Mouse (Mus musculus): Measurements from ENCODE around the gene Ccnd2. TPM values are rescaled to one million over a fixed set of nuclear protein-coding genes. Genes with fewer than 3 reads are reported as not detected.

Ccnd2 gene
- polyA plus RNA-seq (2015; fragmentation: Nextera tagmentation; extraction: Ambion mirVana), result 158 and 242 TPM in 2 replicates

DNA sequence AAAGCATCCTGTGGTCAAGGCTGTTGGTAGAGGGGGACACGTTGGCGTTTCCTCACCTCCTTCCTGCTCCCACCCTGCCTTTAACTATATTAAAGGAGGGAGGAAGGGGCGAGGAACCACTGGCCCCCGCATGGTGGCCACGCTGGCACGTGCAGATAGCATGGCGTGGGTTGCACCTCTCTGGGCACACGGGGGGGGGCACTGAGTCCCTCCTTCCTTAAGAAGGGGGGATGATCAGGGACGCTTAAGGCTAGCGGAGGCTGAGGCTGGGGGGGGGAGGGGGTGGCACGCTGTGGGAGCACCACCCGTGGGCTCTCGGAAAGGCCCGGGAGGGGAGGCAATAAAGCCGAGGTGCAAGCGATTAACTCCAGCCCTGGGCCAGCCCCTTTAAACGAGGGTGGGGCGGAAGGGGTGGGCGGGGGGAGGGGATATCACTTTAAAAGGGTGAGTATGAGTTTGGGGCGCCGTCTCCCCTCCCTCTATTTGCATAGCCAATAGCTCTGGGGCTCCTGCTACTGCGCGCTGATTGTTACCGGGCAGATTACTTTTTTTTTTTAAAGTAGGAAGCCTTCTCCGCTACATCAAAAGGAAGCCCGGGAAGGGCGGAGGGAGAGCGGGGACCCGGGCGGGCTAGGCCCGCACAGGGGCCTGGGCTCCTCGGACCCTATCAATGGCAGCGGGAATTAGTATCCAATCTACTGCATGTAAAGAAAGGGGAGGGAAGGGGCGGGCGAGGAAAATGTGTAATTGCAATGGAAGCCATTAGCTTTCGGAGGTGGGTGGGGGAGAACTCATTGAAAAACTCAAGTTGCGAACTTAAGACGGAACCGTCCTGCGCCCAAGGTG lies at the start of gene Ccnd2:
Gene Ccnd2 (minus strand): TSS at position 88 of the 846 bp plus-strand sequence.
- ATAC-seq (ENCODE audit: low read depth), result peak; percentile 32
- Histone ChIP-seq H3K27ac (replicated peaks) (peak within 1 kb of the TSS; percentile 68), H3K27me3 (peaks cover 76% of the 10 kb centered on the region), H3K4me2 (peak within 1 kb of the TSS; percentile 85), H3K9ac (peak within 1 kb of the TSS; percentile 75), H3K36me3 (no peaks in the 10 kb centered on the region), H3K9me3 (no peaks in the 10 kb centered on the region), H3K4me3 (peak within 1 kb of the TSS; percentile 52), H3K4me1 (replicated peaks) (peaks cover 79% of the 10 kb centered on the region)
- WGBS, result 0% methylated on average over 40 of the region's 40 CpGs

DNA sequence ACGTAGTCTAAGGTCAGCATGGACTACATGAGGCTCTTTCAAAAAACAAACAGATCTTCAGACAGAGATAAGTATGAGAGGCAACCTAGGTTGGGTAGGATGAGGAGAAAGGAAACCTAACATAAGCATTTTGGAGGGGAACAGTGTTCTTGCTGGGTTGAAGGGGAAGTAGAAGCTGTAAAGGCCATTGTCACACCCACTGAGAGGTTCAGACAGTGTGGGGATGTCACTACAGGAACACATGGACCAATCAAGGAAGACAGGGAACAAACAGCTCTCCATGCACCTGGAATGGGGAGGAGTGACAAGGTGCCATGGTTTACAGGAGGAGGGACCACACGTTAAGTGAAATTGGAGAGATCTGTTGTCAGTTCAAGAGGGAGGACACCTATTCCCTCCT lies 45.0 kb upstream of the Ccnd2 start:
- no peaks in the 10 kb centered on the region for H3K27me3 ChIP-seq
- no peak overlapping the region for H3K9ac ChIP-seq
- no peaks in the 10 kb centered on the region for H3K4me1 ChIP-seq (replicated peaks)
- no peak overlapping the region for H3K4me3 ChIP-seq
- H3K9me3 ChIP-seq, result no peaks in the 10 kb centered on the region
- no peak overlapping the region for H3K27ac ChIP-seq (replicated peaks)
- H3K36me3 ChIP-seq, result no peaks in the 10 kb centered on the region
- 90% methylated on average over 2 of the region's 2 CpGs for WGBS
- H3K4me2 ChIP-seq, result no peak overlapping the region
- no peak for ATAC-seq (ENCODE audit: low read depth)

DNA sequence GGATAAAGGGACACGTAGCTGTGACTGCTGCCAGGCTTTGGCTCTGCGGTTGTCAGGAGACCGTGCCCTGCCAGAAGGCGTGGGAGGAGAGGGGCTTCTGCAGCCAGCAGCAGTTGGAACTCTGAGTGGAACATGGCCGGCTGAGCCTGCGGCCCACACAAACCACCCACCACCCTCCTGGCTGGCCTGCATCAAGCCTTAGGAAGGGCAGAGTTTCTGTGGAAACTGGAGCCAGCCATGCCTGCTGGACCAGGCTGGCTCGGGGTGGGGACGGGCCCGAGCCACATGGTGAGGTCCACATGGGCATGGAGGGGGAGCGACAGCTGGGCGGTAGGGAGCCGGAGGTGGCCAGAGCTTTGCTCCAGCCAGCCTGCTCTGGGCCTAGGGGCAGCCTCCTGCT lies 29.3 kb upstream of the Ccnd2 start:
- ATAC-seq (ENCODE audit: low read depth), result no peak
- H3K27ac ChIP-seq (replicated peaks), result no peak overlapping the region
- H3K4me1 ChIP-seq (replicated peaks), result peaks cover 20% of the 10 kb centered on the region

DNA sequence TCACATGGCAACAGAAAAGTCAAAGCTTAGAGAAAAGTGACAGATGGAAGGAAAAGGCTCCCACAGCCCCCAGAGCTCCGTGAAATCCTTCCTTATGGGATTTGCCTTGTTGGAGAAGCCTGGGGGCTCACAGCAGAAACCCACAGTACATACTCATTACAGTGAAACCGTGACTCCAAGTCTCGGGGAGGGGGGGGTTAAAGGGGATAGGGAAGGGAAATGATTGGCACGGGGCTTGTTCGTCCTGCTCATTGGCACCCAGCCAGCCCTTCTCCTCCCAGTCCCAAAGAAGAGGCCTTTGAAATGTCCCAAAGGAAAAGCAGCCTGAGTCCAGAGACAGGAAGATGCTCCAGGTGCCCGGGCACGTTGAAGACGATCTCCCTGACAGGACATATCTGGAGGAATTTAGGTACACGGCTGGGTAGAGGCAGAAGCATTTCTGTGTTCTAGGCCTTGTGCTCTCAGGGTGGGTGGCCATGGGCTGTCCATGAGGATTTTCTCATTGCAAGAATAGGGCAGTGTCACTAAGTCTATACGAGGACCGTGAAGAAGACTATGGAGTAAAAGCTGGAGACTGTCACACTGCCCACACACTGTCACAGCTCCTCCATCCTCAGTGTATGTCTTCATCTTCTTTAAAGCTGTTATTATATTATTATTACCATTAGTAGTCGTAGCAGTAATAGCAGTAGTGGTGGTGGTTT lies 27.2 kb upstream of the Ccnd2 start:
- H3K27me3 ChIP-seq, result no peaks in the 10 kb centered on the region
- WGBS, result 54% methylated on average over 12 of the region's 12 CpGs
- no peaks in the 10 kb centered on the region for H3K9me3 ChIP-seq
- no peak for ATAC-seq (ENCODE audit: low read depth)
- H3K4me3 ChIP-seq, result no peak overlapping the region
- no peak overlapping the region for H3K4me2 ChIP-seq
- H3K36me3 ChIP-seq, result no peaks in the 10 kb centered on the region
- no peak overlapping the region for H3K9ac ChIP-seq
- no peak overlapping the region for H3K27ac ChIP-seq (replicated peaks)
- peaks cover 20% of the 10 kb centered on the region for H3K4me1 ChIP-seq (replicated peaks)

More for the DNA sequence above, 29.3 kb upstream of the Ccnd2 start:
- no peak overlapping the region for H3K4me2 ChIP-seq
- H3K9me3 ChIP-seq, result no peaks in the 10 kb centered on the region
- no peak overlapping the region for H3K9ac ChIP-seq
- H3K27me3 ChIP-seq, result no peaks in the 10 kb centered on the region
- H3K36me3 ChIP-seq, result no peaks in the 10 kb centered on the region
- WGBS, result 80% methylated on average over 12 of the region's 12 CpGs
- no peak overlapping the region for H3K4me3 ChIP-seq

DNA sequence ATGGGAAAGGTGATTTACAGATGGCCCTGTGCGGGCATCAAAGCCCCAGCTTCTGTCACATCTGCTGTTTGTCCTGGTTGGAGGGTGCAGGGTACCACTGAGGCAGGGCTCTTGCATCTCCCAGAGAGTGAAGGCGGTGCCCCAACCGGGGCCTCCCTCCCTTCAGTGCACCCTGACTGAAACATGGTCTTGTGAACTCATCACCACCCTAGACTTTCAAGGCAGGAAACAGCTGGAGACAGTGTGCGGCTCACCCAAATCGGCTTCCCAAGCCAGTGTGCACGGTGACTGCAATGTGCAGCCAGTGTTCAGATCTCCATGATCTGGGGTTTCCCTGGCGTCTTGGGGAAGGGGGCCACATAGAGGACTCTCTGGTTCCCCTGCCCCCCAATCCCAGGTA lies 26.0 kb upstream of the Ccnd2 start:
- Histone ChIP-seq H3K4me3 (no peak overlapping the region), H3K4me1 (replicated peaks) (peaks cover 20% of the 10 kb centered on the region), H3K9ac (no peak overlapping the region), H3K4me2 (no peak overlapping the region), H3K9me3 (no peaks in the 10 kb centered on the region), H3K27me3 (no peaks in the 10 kb centered on the region), H3K36me3 (no peaks in the 10 kb centered on the region), H3K27ac (replicated peaks) (no peak overlapping the region)
- WGBS, result 63% methylated on average over 7 of the region's 7 CpGs
- ATAC-seq (ENCODE audit: low read depth), result no peak

DNA sequence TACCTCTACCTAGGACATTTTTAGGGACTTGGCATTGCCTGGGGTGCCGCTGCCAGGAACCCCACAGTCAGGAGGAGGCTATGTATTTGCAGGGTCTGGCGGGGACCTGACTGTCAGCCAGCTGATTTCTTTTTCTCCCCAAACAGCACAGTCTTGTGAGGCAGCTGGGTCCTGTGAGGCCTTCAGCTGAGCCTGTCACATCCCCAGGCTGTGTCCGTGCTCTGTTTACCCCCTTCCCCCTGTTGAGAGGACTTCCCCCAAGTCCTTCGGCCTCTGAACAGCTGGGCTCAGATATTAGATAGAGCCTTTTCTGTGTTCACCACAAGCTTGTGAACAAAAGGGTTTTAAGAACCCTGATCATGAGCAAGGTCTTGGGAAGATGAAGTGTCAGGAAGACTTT lies 25.4 kb upstream of the Ccnd2 start:
- 0 out of 2 replicates have a peak, but pooled peaks have one; percentile 36 for ATAC-seq (ENCODE audit: low read depth)
- Histone ChIP-seq H3K27me3 (no peaks in the 10 kb centered on the region), H3K27ac (replicated peaks) (no peak overlapping the region; the same call in 1 of the 2 replicates), H3K9me3 (no peaks in the 10 kb centered on the region), H3K9ac (no peak overlapping the region), H3K4me3 (no peak overlapping the region), H3K4me2 (no peak overlapping the region), H3K4me1 (replicated peaks) (peaks cover 20% of the 10 kb centered on the region), H3K36me3 (no peaks in the 10 kb centered on the region)
- 21% methylated on average over 4 of the region's 4 CpGs for WGBS

DNA sequence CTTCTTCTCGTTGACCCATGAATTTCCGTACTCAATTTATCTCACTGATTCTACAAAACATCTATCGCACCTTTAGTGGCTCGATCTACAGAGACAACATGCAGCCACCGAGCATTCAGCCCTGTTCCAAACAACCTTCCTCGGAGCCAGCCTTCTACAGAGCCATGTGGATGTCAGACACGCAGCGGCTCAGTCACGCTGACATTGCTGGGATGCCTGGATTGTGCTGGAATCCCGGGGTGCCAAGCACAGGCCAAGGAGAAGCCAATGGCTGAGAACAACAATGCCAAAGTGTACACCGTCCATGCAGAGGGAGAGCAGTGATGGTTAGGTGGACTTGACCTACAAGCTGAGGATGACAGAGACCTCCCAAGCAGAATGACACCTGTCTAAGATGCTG lies 20.5 kb upstream of the Ccnd2 start:
- Histone ChIP-seq H3K9me3 (no peaks in the 10 kb centered on the region), H3K27me3 (no peaks in the 10 kb centered on the region), H3K27ac (replicated peaks) (no peak overlapping the region), H3K4me3 (no peak overlapping the region), H3K4me2 (no peak overlapping the region), H3K36me3 (no peaks in the 10 kb centered on the region), H3K9ac (no peak overlapping the region), H3K4me1 (replicated peaks) (peaks cover 6% of the 10 kb centered on the region)
- no peak for ATAC-seq (ENCODE audit: low read depth)
- WGBS, result 89% methylated on average over 11 of the region's 11 CpGs

DNA sequence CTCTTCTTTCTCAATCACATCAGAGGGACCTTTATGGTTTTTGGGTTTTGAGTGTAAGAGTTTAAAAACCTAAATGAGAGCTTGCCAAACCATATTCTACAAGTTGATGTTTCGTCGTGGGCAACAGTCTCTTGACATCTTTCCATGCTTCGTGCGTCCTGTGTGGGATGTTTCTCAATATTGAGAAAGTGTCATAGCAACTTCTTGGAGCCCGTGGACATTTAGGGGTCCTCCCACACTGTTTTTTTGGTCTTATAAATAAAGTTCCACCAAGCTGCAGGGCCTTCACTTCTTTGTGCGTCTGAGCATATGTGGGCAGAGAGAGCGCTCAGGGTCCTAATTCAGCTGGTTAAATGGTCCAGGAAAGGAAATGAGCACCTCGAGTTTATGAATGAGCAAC lies 18.7 kb upstream of the Ccnd2 start:
- no peaks in the 10 kb centered on the region for H3K27me3 ChIP-seq
- H3K4me2 ChIP-seq, result no peak overlapping the region
- H3K9me3 ChIP-seq, result no peaks in the 10 kb centered on the region
- no peaks in the 10 kb centered on the region for H3K4me1 ChIP-seq (replicated peaks)
- no peak overlapping the region for H3K27ac ChIP-seq (replicated peaks)
- H3K36me3 ChIP-seq, result no peaks in the 10 kb centered on the region
- no peak overlapping the region for H3K4me3 ChIP-seq
- 90% methylated on average over 8 of the region's 8 CpGs for WGBS
- H3K9ac ChIP-seq, result no peak overlapping the region
- ATAC-seq (ENCODE audit: low read depth), result no peak

DNA sequence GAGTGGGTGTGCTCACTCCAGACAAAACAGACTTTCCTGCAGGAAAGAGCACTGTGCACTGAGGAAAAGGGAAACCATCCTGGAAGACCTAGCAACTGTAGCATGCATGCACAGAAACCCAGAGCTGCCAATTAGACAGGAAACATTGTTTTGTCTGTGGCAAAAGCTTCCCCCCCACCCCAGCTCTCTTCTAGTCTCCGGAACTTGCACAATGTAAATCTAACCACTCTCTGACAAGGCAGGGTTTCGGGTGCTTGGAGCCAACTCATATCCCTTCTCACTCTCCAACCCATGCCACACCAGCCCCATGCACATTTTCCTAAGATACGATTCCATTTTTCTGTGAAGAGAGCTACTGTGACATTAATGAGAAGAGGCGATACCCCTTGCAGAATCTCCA lies 13.7 kb upstream of the Ccnd2 start:
- H3K27ac ChIP-seq (replicated peaks), result no peak overlapping the region
- no peaks in the 10 kb centered on the region for H3K36me3 ChIP-seq
- no peak overlapping the region for H3K9ac ChIP-seq
- no peaks in the 10 kb centered on the region for H3K4me1 ChIP-seq (replicated peaks)
- H3K4me3 ChIP-seq, result no peak overlapping the region
- WGBS, result 88% methylated on average over 4 of the region's 4 CpGs
- no peak for ATAC-seq (ENCODE audit: low read depth)
- H3K4me2 ChIP-seq, result no peak overlapping the region
- H3K27me3 ChIP-seq, result peaks cover 8% of the 10 kb centered on the region; the same call in 1 of the 2 replicates
- no peaks in the 10 kb centered on the region for H3K9me3 ChIP-seq

DNA sequence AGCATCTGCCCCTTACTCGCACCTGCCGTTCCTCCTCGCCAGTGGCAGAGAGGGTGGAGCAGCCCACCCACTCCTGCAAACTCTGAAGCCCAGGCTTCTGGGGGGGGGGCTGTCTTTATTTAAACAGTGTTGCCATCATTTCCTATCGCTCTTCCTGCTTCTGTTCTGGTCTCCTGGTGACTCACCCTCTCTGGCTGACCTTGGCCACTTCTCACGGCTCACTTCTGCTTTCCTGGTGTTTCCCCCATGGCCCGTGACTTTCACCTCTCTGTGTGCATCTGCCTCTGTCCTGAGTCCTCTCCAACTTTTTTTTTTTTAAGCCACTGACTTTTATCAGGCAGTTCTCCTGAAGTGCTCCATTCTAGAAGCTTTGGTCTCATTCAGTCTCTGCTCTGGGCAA lies 10.8 kb upstream of the Ccnd2 start:
- H3K9me3 ChIP-seq, result no peaks in the 10 kb centered on the region
- H3K4me1 ChIP-seq (replicated peaks), result no peaks in the 10 kb centered on the region
- peaks cover 12% of the 10 kb centered on the region for H3K27me3 ChIP-seq
- no peak overlapping the region for H3K9ac ChIP-seq
- ATAC-seq (ENCODE audit: low read depth), result no peak
- H3K4me2 ChIP-seq, result no peak overlapping the region
- H3K36me3 ChIP-seq, result no peaks in the 10 kb centered on the region
- H3K27ac ChIP-seq (replicated peaks), result no peak overlapping the region
- 74% methylated on average over 6 of the region's 6 CpGs for WGBS
- H3K4me3 ChIP-seq, result no peak overlapping the region

DNA sequence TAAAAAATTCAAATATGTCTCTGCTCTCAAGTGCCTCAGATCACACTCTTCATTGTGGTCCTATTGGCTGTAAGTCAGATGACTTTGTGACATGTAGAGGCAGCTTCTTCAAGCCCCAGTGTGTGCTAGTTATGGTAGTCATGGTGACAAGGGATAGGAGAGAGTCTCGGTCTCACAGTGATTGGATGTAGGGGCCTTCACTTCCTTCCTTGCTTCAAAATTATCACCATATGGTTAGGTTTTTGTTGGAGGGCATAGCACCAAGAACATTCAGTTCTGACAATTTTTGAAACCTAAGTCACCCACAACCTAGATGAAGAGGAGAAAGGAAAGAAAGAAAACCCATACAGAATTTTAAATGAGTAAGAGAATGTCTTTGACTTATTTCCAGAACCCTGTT lies 5.3 kb upstream of the Ccnd2 start:
- Histone ChIP-seq H3K27me3 (peaks cover 54% of the 10 kb centered on the region), H3K4me1 (replicated peaks) (peaks cover 34% of the 10 kb centered on the region), H3K36me3 (no peaks in the 10 kb centered on the region), H3K9ac (no peak overlapping the region), H3K27ac (replicated peaks) (no peak overlapping the region), H3K4me2 (no peak overlapping the region), H3K4me3 (no peak overlapping the region), H3K9me3 (no peaks in the 10 kb centered on the region)
- 56% methylated on average over 1 of the region's 1 CpGs for WGBS
- ATAC-seq (ENCODE audit: low read depth), result no peak

DNA sequence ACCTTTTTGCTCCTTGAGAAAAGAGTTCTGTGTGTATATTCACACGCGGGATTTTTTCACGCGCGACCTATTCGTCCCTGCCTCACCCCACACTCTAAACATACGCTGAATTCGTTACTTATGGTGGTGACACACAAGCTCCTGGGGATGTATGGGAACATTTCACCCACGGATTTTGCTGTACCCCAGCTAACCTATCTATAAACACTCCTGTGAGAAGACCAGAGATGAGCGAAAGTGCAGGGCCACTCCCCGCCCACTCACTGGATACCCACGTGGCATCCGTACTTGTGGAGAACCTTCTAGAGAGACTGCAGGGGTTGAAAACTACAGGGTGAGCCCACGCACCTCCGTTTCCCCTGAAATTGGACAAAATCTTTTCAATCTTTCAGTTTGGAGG lies 3.5 kb upstream of the Ccnd2 start:
- Histone ChIP-seq H3K4me2 (peak overlapping the region; percentile 85), H3K4me3 (peak overlapping the region; percentile 52), H3K9ac (peak overlapping the region; percentile 50), H3K27ac (replicated peaks) (no peak overlapping the region), H3K36me3 (no peaks in the 10 kb centered on the region), H3K27me3 (peaks cover 67% of the 10 kb centered on the region), H3K4me1 (replicated peaks) (peaks cover 52% of the 10 kb centered on the region), H3K9me3 (no peaks in the 10 kb centered on the region)
- 2% methylated on average over 15 of the region's 15 CpGs for WGBS
- ATAC-seq (ENCODE audit: low read depth), result no peak
